Mouse (Mus musculus) cerebellum, postnatal 25 days (tissue): ENCODE measurements around the gene Metrn.
"Not testable (repeated sequence)": the region's sequence is repeated elsewhere in the genome, so short reads cannot be mapped to it uniquely, and the experiment has no call there.

ENCODE experiments used
- DNase-seq, 2 experiments: peaks; one replicate each; pipeline ENCODE4 v3.0.0; 2021; ENCODE audit warnings: mixed read lengths in 2 of 2

Metrn gene

DNA sequence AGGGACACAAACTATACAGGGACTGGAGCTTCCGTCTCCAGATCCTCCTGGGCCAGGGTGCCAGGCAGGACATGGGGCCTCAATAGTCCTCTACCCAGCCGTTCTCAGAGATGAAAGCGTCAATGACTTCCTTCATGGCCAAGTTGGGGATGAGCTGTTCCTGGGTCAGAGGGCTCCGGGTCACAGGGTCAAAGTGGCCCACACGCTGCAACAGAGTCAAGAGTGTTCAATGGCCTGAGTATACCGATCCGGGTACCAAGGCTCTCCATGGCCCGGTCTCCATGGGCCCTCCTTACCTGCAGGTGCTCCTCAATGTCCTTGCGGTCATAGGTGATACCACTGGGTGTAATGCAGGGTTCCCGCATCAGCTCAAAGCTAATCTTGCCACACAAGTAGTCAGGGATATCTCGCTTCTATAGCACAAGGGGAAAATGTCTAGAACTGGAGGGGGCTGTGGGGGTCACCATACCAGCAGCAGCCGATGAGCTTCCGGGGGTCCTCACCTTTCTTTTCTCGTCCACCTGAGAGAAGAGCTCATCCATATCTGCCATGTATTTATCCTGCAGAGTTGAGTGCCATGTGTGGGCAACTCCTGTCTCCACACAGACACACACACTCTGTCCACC is 34.0 kb upstream of the Metrn start:
- no peak for DNase-seq

- no peak for DNase-seq
Measured at GRCm38 (mm10) chr17:25830200-25830753, 33.3 kb upstream of the Metrn start.

DNA sequence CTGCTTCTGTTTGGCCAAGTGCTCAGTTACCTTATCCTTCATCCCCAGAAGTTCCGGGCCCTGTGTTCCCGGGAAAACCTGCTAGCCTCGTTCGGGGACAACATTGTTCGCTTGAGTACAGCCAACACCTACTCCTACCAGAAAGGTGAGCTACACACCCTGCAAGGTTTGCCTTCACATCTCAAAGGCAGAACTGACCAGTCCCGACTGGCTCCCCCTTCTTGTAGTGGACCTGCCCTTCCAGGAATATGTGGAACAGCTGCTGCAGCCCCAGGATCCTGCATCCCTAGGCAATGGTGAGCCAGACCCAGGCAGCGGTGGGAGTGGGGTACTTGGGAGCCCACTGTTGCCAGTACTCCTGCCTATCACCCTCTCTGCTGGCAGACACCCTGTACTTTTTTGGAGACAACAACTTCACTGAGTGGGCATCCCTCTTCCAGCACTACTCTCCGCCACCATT is 32.7 kb upstream of the Metrn start:
- DNase-seq: peak in 1 of 2 experiments; percentile 40

DNA sequence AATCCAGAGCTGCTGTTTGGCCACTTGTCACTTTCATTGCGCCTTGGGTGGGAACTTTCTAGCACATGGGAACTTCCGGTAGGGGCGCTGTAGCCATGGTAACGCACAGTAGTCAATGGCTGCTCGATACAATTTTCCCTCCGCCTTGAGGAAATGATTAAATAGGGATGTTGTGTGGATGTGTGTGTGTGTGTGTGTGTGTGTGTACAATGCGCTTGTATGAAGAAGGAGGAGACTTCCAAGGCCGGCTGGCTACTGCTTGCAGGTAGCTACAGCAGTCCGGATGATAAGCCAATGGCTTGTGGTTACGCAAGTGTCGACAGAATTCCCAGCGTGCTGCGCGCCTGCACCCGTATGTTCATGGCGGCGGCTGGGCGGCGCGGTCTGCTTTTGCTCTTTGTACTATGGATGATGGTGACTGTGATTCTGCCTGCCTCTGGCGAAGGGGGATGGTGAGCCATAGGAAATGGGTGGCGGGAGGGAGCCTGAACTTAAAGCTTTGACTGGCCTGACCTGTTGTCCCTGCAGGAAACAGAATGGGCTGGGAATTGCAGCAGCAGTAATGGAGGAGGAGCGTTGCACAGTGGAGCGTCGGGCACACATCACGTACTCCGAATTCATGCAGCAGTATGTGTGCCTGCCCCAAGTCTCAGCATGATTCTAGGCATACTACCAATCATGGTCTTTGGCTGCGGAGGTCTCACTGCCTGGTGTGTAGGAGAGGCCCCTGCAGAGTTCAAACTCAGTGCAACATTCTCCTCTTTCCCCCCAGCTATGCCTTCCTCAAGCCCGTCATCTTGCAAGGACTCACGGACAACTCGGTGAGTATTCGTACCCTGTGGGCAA is 32.0 kb upstream of the Metrn start, which contains the start of gene Jmjd8:
Gene Jmjd8, plus strand, starts transcription at position 156 of the 846 bp plus-strand sequence.
- DNase-seq: peak; percentile 89 to 90

GRCm38 (mm10) chr17:25828223-25828594 is 31.3 kb upstream of the Metrn start:
- peak in 1 of 2 experiments; percentile 42 for DNase-seq

DNA sequence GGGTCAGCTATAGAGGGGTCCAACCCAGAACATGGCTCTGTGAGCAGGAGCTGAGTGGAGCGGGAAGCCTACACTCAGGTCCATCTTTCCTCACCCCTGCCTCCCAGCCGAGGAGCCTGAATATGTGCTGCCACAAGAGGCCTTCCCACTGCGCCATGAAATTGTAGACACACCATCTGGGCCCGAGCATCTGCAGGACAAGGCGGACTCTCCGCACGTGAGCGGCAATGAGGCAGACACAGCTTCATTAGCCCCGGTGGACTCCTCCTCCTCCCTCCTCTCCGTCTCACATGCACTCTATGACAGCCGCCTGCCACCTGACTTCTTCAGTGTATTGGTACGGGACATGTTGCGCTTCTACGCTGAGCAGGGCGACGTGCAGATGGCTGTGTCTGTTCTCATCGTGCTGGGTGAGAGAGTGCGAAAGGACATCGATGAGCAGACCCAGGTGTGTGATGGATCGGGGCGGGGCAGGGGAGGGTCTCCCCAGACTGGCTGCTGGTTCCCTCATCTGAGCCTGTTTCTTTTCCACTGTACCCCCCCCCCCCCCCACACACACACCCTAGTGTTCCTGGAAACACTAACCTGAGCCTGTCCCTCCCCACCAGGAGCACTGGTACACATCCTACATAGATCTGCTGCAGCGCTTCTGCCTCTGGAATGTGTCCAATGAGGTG is 30.7 kb upstream of the Metrn start:
- DNase-seq: peak in 1 of 2 experiments; percentile 26

DNA sequence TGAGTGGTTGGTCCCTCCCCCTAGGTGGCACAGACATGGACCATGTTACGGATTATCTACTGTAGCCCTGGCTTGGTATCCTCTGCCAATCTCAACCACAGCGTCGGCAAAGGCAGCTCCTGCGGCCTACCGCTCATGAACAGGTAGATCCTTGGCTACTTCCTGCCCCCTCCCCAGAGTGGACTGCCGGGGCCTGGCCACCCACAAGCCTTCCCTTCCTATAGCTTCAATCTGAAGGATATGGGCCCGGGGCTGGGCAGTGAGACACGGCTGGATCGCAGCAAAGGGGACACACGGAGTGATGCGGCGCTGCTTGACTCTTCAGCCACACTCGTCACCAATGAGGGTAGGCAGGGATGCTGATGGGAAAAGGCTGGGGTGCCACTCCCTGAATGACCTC is 30.1 kb upstream of the Metrn start:
- peak in 1 of 2 experiments; percentile 15 for DNase-seq

GRCm38 (mm10) chr17:25825984-25826570 is 29.1 kb upstream of the Metrn start:
- DNase-seq: peak in 1 of 2 experiments; percentile 29

GRCm38 (mm10) chr17:25825311-25825710 is 28.4 kb upstream of the Metrn start:
- peak in 1 of 2 experiments; percentile 23 for DNase-seq

DNA sequence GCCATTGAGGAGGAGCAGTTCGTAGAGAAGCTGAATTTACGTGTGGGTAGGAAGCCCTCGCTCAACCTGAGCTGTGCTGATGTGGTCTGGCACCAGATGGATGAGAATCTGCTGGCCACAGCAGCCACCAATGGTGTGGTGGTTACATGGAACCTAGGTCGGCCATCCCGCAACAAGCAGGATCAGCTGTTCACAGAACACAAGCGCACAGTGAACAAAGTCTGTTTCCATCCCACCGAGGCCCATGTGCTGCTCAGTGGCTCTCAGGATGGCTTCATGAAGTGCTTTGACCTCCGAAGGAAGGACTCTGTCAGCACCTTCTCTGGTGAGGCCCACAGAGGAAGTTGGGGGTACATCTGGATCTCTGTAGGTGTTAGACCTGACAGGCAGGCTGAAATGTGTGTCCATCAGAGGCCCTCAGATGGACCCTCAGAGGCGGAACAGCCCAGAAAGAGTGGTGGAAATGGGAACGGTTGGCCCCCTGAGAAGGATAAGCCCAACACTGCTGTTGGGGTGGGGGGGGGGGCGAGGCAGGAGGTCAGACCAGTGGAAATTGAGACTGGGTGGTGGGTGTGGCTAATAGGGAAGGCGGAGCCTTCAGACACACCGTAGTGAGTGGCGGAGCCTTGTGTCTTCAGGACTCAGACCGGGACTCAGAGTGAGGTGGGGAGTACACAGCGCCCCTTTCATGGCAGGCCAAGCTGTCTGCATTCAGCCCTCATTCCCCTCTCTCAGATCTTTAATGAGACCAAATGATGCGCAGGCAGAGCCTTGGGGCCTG is 27.6 kb upstream of the Metrn start:
- peak in 1 of 2 experiments; percentile 19 for DNase-seq

DNA sequence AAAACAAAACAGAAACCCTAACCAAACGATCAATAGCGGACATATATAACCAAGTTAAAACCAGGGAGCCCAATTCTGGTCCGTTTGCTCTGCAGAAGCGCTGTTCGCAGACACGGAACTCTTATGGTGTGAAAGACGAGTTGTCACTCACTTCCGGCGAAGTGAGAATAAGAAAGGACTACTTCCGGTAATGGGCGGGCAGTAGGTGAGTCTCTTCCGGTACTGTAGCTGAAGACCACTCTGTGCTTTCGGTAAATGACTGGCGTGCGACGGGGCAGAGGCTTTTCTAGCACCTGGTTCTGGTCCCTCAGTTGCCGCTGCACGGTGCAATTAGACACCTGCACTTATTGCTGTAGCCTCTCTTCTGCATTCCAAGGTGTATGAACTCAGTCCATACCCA is 26.5 kb upstream of the Metrn start, which contains the start of gene Wdr24:
Gene Wdr24, plus strand, starts transcription at position 176 of the 400 bp plus-strand sequence.
- peak; percentile 77 to 83 for DNase-seq

DNA sequence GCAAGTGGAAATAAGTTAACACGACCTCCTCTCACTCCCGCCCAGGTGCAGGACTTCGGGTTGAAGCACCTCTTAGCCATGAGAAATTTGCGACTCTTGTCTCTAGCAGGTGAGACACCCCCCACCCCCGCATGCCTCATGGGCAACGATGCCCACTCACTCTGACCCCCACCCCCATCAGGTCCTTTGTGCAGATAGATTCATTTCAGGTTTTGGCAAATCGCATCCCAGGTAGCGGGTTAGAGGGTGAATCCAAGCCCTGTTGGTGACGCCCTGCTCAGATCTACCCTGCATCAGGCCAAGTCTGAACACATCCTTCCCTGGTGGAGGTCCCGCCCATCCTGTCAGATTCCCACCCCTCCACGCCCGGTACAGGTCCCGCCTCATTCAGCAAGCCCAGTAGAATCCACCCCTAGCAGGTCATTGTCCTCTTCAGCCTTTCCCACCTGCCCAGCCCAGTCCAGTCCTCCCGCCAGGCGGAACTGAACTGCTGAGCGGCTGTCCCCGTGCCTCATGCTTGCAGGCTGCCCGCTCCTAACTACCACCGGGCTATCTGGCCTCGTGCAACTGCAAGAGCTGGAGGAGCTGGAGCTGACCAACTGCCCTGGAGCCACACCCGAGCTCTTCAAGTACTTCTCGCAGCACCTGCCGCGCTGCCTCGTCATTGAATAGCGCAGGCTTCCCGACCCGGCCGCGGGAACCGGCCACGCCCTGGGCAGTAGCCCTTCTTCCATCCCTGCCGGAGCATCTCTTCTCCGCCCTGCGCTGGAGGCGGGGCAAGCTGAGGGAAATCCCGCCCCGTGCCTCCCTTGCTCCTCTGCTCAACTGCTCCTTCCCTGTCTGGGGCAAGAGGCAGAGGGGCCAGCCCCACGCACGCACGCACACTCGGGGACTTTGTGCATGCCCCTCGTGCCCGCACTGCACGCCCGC is 22.2 kb upstream of the Metrn start:
- peak in 1 of 2 experiments; percentile 30 for DNase-seq

GRCm38 (mm10) chr17:25817662-25818061 is 20.7 kb upstream of the Metrn start:
- DNase-seq: peak in 1 of 2 experiments; percentile 11

- peak; percentile 76 to 80 for DNase-seq
Measured at GRCm38 (mm10) chr17:25813471-25813870, 16.5 kb upstream of the Metrn start.

GRCm38 (mm10) chr17:25810890-25811289 is 14.0 kb upstream of the Metrn start:
- no peak for DNase-seq

GRCm38 (mm10) chr17:25809606-25810340 is 12.8 kb upstream of the Metrn start:
- DNase-seq: peak; percentile 81 to 84

DNA sequence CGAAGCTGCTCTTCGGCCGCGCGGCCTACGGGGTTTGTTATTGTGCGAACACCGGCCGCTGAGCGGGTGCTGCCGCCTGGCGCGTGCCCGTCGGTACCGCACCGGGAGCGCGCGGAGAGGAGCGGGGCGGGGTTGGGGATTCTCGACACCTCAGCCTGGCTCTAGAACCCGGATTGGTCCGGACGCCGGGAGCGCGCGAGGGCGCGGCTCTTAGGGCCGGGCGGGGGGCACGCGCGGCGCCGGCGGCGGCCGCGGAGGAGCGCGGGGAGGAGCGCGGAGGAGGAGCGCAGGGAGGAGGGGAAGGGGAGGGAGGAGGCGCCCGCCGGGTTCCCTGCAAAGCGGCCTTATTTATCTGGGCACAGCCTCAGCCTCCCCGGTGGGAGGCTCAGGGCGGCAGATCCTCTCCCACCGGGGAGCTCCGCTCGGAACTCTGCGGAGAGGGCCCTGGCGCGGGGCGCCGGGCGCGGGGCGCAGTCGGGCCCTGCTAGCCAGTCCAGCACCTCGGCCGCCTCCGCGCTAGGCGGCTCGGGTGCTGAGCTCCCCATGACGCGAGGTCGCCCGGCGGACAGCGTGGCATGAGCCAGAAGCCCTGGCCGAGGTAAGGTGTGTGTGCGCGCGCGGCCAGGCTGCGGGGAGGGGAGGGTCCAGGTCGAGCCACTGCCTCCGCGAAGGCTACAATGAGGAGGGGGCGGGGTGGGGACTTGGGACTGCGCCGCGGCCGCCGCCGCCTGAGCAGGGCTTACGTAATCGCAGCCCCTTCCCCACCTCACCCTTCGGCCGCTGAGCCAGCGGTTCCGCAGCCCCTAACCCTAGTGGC is 12.1 kb upstream of the Metrn start, which contains the start of gene Fbxl16:
Gene Fbxl16, plus strand, starts transcription at position 297 of the 817 bp plus-strand sequence.
- peak; percentile 97 to 98 for DNase-seq

GRCm38 (mm10) chr17:25808028-25808427 is 11.1 kb upstream of the Metrn start:
- no peak for DNase-seq

- not testable (repeated sequence) for DNase-seq
Measured at GRCm38 (mm10) chr17:25807452-25807851, 10.5 kb upstream of the Metrn start.
